Mouse (Mus musculus): ENCODE results near the gene Uchl3. TPM values are rescaled to one million over a fixed set of nuclear protein-coding genes. Genes with fewer than 3 reads are reported as not detected.

The Uchl3 gene
- polyA plus RNA-seq, 1 experiment: 20.3 TPM

DNA sequence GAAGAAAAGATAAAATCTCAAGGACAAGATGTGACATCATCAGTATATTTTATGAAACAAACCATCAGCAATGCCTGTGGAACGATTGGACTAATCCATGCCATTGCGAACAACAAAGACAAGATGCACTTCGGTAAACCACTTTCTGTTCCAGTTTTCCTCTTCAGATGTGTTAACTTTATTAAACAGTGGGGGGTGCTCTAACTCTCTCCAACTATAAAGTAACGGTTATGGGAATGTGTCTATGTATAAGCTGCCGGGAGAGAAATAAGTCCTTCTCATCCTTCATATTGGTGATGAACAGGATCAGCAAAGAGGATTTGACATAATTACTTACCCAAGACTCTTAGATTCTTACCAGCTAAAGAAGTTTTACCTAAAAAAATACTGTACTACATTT is 12.8 kb downstream of the Uchl3 start:
- Histone ChIP-seq H3K36me3 (ENCODE audit: control insufficient read depth, insufficient read depth, low read length) (no peaks in the 10 kb centered on the region; the same call in 1 of the 2 replicates), H3K4me3 (ENCODE audit: insufficient read depth, low read depth, low read length) (no peak overlapping the region), H3K4me1 (ENCODE audit: control insufficient read depth, insufficient read depth, low read length) (no peaks in the 10 kb centered on the region), H3K27ac (ENCODE audit: insufficient read depth, low read depth, low read length) (no peak overlapping the region), H3K27me3 (replicated peaks; ENCODE audit: control insufficient read depth, insufficient read depth, low read length) (no peaks in the 10 kb centered on the region)
- peak; percentile 21 for DNase-seq
- WGBS: 73% methylated on average over 5 of the region's 5 CpGs
- no peak for TF ChIP-seq CTCF (conservative IDR thresholded peaks at IDR 0.05; ENCODE audit: insufficient read depth, insufficient read length, low read depth, low read length)
- no peak for TF ChIP-seq POLR2A (IDR thresholded peaks at IDR 0.05; ENCODE audit: low read depth, low read length)

DNA sequence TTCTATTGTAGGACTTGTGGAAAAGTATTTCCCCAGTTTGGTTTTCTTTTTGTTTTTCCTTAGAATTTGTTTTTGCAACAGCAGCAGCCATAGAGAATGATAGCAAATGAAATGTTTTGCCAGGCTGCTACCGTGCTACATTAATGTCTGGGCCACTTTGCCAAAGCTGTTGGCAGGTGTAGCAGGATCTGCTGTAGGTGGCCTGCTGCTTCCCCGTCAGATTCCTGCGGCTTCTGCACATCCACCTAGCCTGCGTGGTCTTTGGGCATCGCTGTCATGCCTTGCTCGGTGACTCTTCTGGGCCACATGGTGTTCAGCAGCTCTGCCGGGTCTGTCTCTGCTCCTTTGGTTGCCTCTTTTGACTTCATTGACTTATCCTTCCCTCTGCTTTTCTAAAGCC is 14.9 kb downstream of the Uchl3 start:
- WGBS: 94% methylated on average over 7 of the region's 7 CpGs

GRCm38 (mm10) chr14:101672226-101672625 is 18.5 kb downstream of the Uchl3 start:
- WGBS: 76% methylated on average over 1 of the region's 1 CpGs
- DNase-seq: no peak
- Histone ChIP-seq H3K27me3 (replicated peaks; ENCODE audit: control insufficient read depth, insufficient read depth, low read length) (no peaks in the 10 kb centered on the region), H3K4me3 (ENCODE audit: insufficient read depth, low read depth, low read length) (no peak overlapping the region), H3K4me1 (ENCODE audit: control insufficient read depth, insufficient read depth, low read length) (no peaks in the 10 kb centered on the region), H3K36me3 (ENCODE audit: control insufficient read depth, insufficient read depth, low read length) (no peaks in the 10 kb centered on the region; the same call in 1 of the 2 replicates), H3K27ac (ENCODE audit: insufficient read depth, low read depth, low read length) (no peak overlapping the region)
- TF ChIP-seq CTCF (conservative IDR thresholded peaks at IDR 0.05; ENCODE audit: insufficient read depth, insufficient read length, low read depth, low read length): no peak
- no peak for TF ChIP-seq POLR2A (IDR thresholded peaks at IDR 0.05; ENCODE audit: low read depth, low read length)

More for the DNA sequence above, 14.9 kb downstream of the Uchl3 start:
- TF ChIP-seq CTCF (conservative IDR thresholded peaks at IDR 0.05; ENCODE audit: insufficient read depth, insufficient read length, low read depth, low read length): no peak
- TF ChIP-seq POLR2A (IDR thresholded peaks at IDR 0.05; ENCODE audit: low read depth, low read length): no peak
- no peaks in the 10 kb centered on the region; the same call in 1 of the 2 replicates for H3K36me3 ChIP-seq (ENCODE audit: control insufficient read depth, insufficient read depth, low read length)
- DNase-seq: no peak
- H3K4me1 ChIP-seq (ENCODE audit: control insufficient read depth, insufficient read depth, low read length): no peaks in the 10 kb centered on the region
- no peaks in the 10 kb centered on the region for H3K27me3 ChIP-seq (replicated peaks; ENCODE audit: control insufficient read depth, insufficient read depth, low read length)
- H3K27ac ChIP-seq (ENCODE audit: insufficient read depth, low read depth, low read length): no peak overlapping the region
- no peak overlapping the region for H3K4me3 ChIP-seq (ENCODE audit: insufficient read depth, low read depth, low read length)

DNA sequence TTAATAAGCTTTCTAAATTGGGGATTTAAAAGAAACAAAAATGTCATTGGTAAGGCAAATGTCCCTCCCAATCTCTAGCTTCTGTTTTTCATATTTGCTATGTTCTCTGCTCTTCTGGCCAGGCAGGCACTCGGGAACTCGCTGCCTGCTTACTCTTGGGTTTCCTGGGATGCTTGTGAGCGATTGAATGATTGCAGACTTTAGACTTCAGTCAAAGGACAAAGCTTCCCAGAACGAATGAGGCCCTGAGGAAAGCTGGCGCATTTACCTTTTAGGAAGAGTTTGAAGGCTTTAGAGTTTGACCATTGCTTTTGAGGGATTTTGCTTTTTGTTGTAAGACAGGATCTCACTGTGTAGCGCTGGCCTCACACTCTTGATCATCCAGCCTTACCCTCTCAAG is 33.9 kb downstream of the Uchl3 start:
- no peaks in the 10 kb centered on the region for H3K27me3 ChIP-seq (replicated peaks; ENCODE audit: control insufficient read depth, insufficient read depth, low read length)
- H3K4me1 ChIP-seq (ENCODE audit: control insufficient read depth, insufficient read depth, low read length): peaks cover 3% of the 10 kb centered on the region; the same call in 1 of the 2 replicates
- no peak for TF ChIP-seq POLR2A (IDR thresholded peaks at IDR 0.05; ENCODE audit: low read depth, low read length)
- TF ChIP-seq CTCF (conservative IDR thresholded peaks at IDR 0.05; ENCODE audit: insufficient read depth, insufficient read length, low read depth, low read length): no peak
- no peak overlapping the region; the same call in 1 of the 2 replicates for H3K27ac ChIP-seq (ENCODE audit: insufficient read depth, low read depth, low read length)
- DNase-seq: peak; percentile 82
- no peak overlapping the region for H3K4me3 ChIP-seq (ENCODE audit: insufficient read depth, low read depth, low read length)
- 65% methylated on average over 6 of the region's 6 CpGs for WGBS
- H3K36me3 ChIP-seq (ENCODE audit: control insufficient read depth, insufficient read depth, low read length): no peaks in the 10 kb centered on the region

- Histone ChIP-seq H3K27ac (ENCODE audit: insufficient read depth, low read depth, low read length) (no peak overlapping the region), H3K4me1 (ENCODE audit: control insufficient read depth, insufficient read depth, low read length) (peaks cover 3% of the 10 kb centered on the region; the same call in 1 of the 2 replicates), H3K36me3 (ENCODE audit: control insufficient read depth, insufficient read depth, low read length) (no peaks in the 10 kb centered on the region), H3K4me3 (ENCODE audit: insufficient read depth, low read depth, low read length) (no peak overlapping the region), H3K27me3 (replicated peaks; ENCODE audit: control insufficient read depth, insufficient read depth, low read length) (no peaks in the 10 kb centered on the region)
- no peak for DNase-seq
- TF ChIP-seq CTCF (conservative IDR thresholded peaks at IDR 0.05; ENCODE audit: insufficient read depth, insufficient read length, low read depth, low read length) (no peak), POLR2A (IDR thresholded peaks at IDR 0.05; ENCODE audit: low read depth, low read length) (no peak)
- 86% methylated on average over 2 of the region's 2 CpGs for WGBS
These were observed 34.6 kb downstream of the Uchl3 start for GRCm38 (mm10) chr14:101688406-101688805.

DNA sequence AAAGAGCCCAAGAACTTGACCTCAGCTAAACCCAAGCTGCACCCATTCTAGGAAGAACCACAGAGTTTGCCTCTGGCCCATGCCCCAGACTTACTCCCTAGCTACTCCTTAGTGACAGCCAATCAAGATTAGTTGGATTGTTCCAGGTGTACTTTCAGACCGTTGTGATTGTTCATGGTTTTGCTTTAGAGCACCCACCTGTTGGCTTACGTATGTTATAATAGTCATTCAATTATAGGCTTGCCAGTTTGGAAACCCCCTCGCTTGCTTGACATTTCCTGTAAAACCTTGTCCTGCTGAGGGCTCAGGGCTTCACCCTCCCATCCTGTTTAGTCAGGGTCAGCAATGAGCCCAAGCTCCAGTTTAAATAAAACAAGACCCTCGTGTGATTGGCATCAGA is 50.7 kb downstream of the Uchl3 start:
- H3K4me3 ChIP-seq (ENCODE audit: insufficient read depth, low read depth, low read length): no peak overlapping the region
- TF ChIP-seq POLR2A (IDR thresholded peaks at IDR 0.05; ENCODE audit: low read depth, low read length): no peak
- no peak for TF ChIP-seq CTCF (conservative IDR thresholded peaks at IDR 0.05; ENCODE audit: insufficient read depth, insufficient read length, low read depth, low read length)
- WGBS: 71% methylated on average over 4 of the region's 4 CpGs
- no peaks in the 10 kb centered on the region for H3K27me3 ChIP-seq (replicated peaks; ENCODE audit: control insufficient read depth, insufficient read depth, low read length)
- no peaks in the 10 kb centered on the region for H3K4me1 ChIP-seq (ENCODE audit: control insufficient read depth, insufficient read depth, low read length)
- H3K27ac ChIP-seq (ENCODE audit: insufficient read depth, low read depth, low read length): no peak overlapping the region
- no peaks in the 10 kb centered on the region for H3K36me3 ChIP-seq (ENCODE audit: control insufficient read depth, insufficient read depth, low read length)
- DNase-seq: no peak

GRCm38 (mm10) chr14:101707088-101707487 is 53.3 kb downstream of the Uchl3 start:
- TF ChIP-seq CTCF (conservative IDR thresholded peaks at IDR 0.05; ENCODE audit: insufficient read depth, insufficient read length, low read depth, low read length) (no peak), POLR2A (IDR thresholded peaks at IDR 0.05; ENCODE audit: low read depth, low read length) (no peak)
- H3K27me3 ChIP-seq (replicated peaks; ENCODE audit: control insufficient read depth, insufficient read depth, low read length): no peaks in the 10 kb centered on the region
- no peaks in the 10 kb centered on the region for H3K36me3 ChIP-seq (ENCODE audit: control insufficient read depth, insufficient read depth, low read length)
- H3K27ac ChIP-seq (ENCODE audit: insufficient read depth, low read depth, low read length): no peak overlapping the region
- no peak overlapping the region for H3K4me3 ChIP-seq (ENCODE audit: insufficient read depth, low read depth, low read length)
- H3K4me1 ChIP-seq (ENCODE audit: control insufficient read depth, insufficient read depth, low read length): no peaks in the 10 kb centered on the region
- WGBS: 89% methylated on average over 5 of the region's 5 CpGs
- no peak for DNase-seq

All from kidney, adult 2 months (tissue).